Mouse (Mus musculus): ENCODE results near the gene Rapgef4. TPM values are rescaled to one million over a fixed set of nuclear protein-coding genes. Genes with fewer than 3 reads are reported as not detected.

The Rapgef4 gene
- polyA plus RNA-seq, 1 experiment from 2014 or later, result 2.9 TPM

DNA sequence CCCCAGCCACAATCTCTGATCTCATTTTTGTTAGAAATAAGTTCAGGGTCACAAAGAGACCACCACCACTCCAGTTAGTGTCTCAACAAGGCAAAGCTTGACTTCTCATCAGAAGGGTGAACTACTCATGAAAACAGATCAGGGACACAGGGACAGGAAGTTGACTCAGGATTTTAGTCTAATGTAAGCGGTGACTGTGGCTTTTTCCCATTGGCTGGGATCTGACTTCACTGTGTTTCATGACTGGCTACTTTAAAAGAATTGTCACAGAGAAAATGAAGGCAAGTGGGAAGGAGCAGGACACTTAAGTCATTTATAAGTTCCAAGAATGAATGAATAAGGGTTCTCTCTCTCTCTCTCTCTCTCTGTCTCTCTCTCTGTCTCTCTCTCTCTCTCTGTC lies 45.5 kb downstream of the Rapgef4 start:
- H3K27ac ChIP-seq (ENCODE audit: low read depth, low read length), result no peak overlapping the region
- no peak overlapping the region for H3K4me3 ChIP-seq (ENCODE audit: low read depth, low read length)
- no peaks in the 10 kb centered on the region for H3K36me3 ChIP-seq (ENCODE audit: control insufficient read depth, insufficient read depth, low read length)
- DNase-seq (ENCODE audit: low spot score), result no peak
- whole genome bisulfite sequencing, result 95% methylated on average over 1 of the region's 1 CpGs
- H3K4me2 ChIP-seq (replicated peaks; ENCODE audit: low read depth, low read length), result no peak overlapping the region
- no peaks in the 10 kb centered on the region for H3K27me3 ChIP-seq (ENCODE audit: control insufficient read depth, insufficient read depth, low read length)
- H3K4me1 ChIP-seq (replicated peaks; ENCODE audit: control insufficient read depth, insufficient read depth, low read length), result no peaks in the 10 kb centered on the region
- H3K9ac ChIP-seq (ENCODE audit: low read depth, low read length), result no peak overlapping the region
- H3K9me3 ChIP-seq (ENCODE audit: control insufficient read depth, low read length), result no peaks in the 10 kb centered on the region
- no peak for ATAC-seq (ENCODE audit: low FRiP score)

DNA sequence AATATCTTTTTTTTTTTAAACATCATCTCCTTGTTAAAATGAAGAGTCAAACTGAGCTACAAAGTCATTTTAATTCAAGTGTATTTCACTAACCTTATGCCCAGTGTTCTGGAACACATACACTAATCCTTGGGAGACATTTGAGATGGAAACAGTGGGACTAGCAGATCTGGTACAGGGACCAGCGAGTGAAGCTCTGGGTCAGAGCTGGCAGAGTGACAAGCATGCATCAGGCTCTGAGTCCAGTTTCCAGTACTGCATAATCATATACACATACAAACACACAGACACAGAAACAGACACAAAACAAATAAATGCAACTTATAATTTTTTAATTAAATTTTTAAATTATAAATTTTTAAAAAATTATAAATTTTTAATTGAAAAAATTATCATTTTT lies 48.0 kb downstream of the Rapgef4 start:
- DNase-seq (ENCODE audit: low spot score) (no peak), ATAC-seq (ENCODE audit: low FRiP score) (no peak)
- Histone ChIP-seq H3K9me3 (ENCODE audit: control insufficient read depth, low read length) (no peaks in the 10 kb centered on the region), H3K4me2 (replicated peaks; ENCODE audit: low read depth, low read length) (no peak overlapping the region), H3K27me3 (ENCODE audit: control insufficient read depth, insufficient read depth, low read length) (no peaks in the 10 kb centered on the region), H3K4me3 (ENCODE audit: low read depth, low read length) (no peak overlapping the region), H3K9ac (ENCODE audit: low read depth, low read length) (no peak overlapping the region), H3K27ac (ENCODE audit: low read depth, low read length) (no peak overlapping the region), H3K4me1 (replicated peaks; ENCODE audit: control insufficient read depth, insufficient read depth, low read length) (no peaks in the 10 kb centered on the region), H3K36me3 (ENCODE audit: control insufficient read depth, insufficient read depth, low read length) (no peaks in the 10 kb centered on the region)
- WGBS, result 85% methylated on average over 1 of the region's 1 CpGs

DNA sequence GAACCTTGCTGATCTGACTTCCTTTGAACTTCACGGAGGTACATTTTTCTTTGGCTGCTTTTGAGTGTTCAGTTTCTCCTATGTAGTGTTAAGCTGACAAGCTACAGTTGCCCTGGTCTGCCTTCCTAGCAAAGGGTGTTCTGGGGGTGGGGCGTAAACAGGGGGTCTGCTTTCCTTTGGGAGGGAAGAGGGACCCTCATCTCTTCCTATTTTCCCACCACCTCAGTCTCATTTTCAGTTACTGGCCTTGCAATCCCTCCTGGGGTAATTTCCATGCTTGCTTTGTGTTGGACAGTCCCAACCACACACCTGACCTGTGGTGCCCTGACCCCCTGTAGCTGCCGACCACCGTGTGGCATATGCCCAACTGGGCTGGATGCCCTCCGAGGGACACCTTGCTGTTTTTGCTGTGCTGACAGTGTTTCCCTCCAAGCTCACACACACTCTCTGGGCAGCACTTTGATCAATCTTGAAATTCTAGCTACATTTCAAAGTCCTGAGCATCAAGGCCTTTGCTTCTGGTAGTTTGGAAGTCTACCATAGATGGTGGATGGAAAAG lies 48.6 kb downstream of the Rapgef4 start:
- no peaks in the 10 kb centered on the region for H3K27me3 ChIP-seq (ENCODE audit: control insufficient read depth, insufficient read depth, low read length)
- no peak overlapping the region for H3K27ac ChIP-seq (ENCODE audit: low read depth, low read length)
- H3K36me3 ChIP-seq (ENCODE audit: control insufficient read depth, insufficient read depth, low read length), result no peaks in the 10 kb centered on the region
- no peak overlapping the region for H3K4me3 ChIP-seq (ENCODE audit: low read depth, low read length)
- no peak overlapping the region for H3K4me2 ChIP-seq (replicated peaks; ENCODE audit: low read depth, low read length)
- WGBS, result 86% methylated on average over 5 of the region's 5 CpGs
- no peak overlapping the region for H3K9ac ChIP-seq (ENCODE audit: low read depth, low read length)
- DNase-seq (ENCODE audit: low spot score) (no peak), ATAC-seq (ENCODE audit: low FRiP score) (no peak)
- H3K4me1 ChIP-seq (replicated peaks; ENCODE audit: control insufficient read depth, insufficient read depth, low read length), result no peaks in the 10 kb centered on the region
- no peaks in the 10 kb centered on the region for H3K9me3 ChIP-seq (ENCODE audit: control insufficient read depth, low read length)

DNA sequence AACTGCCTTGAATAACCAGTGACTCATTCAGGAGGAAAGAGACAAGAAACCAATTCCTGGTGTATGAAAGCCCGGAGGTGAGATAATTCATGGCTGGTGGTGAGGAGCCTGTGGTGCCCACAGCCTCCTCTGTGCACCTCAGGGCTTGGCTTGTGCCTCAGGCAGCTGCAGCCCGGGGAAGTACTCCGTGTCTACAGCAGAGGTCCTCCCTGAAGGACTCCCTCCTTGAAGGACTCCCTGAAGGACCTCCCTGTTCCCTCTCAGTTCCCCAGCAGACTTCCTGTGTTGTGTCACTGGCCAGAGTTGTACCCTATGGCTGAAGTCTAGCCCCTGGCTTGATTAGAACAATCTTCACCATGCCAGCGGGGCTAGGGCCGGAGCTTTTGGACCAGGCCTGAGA lies 50.7 kb downstream of the Rapgef4 start:
- Histone ChIP-seq H3K4me3 (ENCODE audit: low read depth, low read length) (no peak overlapping the region), H3K27ac (ENCODE audit: low read depth, low read length) (no peak overlapping the region), H3K9ac (ENCODE audit: low read depth, low read length) (no peak overlapping the region), H3K27me3 (ENCODE audit: control insufficient read depth, insufficient read depth, low read length) (no peaks in the 10 kb centered on the region), H3K36me3 (ENCODE audit: control insufficient read depth, insufficient read depth, low read length) (no peaks in the 10 kb centered on the region), H3K9me3 (ENCODE audit: control insufficient read depth, low read length) (no peaks in the 10 kb centered on the region), H3K4me1 (replicated peaks; ENCODE audit: control insufficient read depth, insufficient read depth, low read length) (no peaks in the 10 kb centered on the region), H3K4me2 (replicated peaks; ENCODE audit: low read depth, low read length) (no peak overlapping the region)
- ATAC-seq (ENCODE audit: low FRiP score) (no peak), DNase-seq (ENCODE audit: low spot score) (no peak)
- WGBS, result 85% methylated on average over 5 of the region's 5 CpGs

DNA sequence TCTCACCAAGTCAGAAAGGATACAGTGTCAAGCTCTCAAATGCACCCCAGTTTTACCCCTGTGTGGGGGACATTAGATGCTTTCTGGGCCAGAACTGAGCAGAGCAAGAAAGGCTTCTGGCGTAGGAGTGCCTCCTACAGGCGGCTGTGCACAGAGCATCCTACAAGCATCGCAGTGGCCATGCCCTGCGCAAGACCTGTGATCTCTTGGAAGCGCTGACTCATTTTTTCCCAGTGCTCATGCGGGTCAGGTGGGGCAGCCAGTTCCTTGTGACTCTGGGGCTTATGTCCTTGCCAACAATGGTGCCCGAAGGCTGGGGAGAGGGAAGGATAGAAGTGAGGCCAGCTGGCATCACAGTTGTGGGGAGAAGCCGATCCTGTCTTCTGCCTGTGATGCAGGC lies 54.6 kb downstream of the Rapgef4 start:
- Histone ChIP-seq H3K9me3 (ENCODE audit: control insufficient read depth, low read length) (no peaks in the 10 kb centered on the region), H3K36me3 (ENCODE audit: control insufficient read depth, insufficient read depth, low read length) (no peaks in the 10 kb centered on the region), H3K4me1 (replicated peaks; ENCODE audit: control insufficient read depth, insufficient read depth, low read length) (no peaks in the 10 kb centered on the region), H3K4me2 (replicated peaks; ENCODE audit: low read depth, low read length) (no peak overlapping the region), H3K27ac (ENCODE audit: low read depth, low read length) (no peak overlapping the region), H3K4me3 (ENCODE audit: low read depth, low read length) (no peak overlapping the region), H3K27me3 (ENCODE audit: control insufficient read depth, insufficient read depth, low read length) (no peaks in the 10 kb centered on the region), H3K9ac (ENCODE audit: low read depth, low read length) (no peak overlapping the region)
- no peak for DNase-seq (ENCODE audit: low spot score)
- ATAC-seq (ENCODE audit: low FRiP score), result no peak
- 47% methylated on average over 8 of the region's 8 CpGs for WGBS

DNA sequence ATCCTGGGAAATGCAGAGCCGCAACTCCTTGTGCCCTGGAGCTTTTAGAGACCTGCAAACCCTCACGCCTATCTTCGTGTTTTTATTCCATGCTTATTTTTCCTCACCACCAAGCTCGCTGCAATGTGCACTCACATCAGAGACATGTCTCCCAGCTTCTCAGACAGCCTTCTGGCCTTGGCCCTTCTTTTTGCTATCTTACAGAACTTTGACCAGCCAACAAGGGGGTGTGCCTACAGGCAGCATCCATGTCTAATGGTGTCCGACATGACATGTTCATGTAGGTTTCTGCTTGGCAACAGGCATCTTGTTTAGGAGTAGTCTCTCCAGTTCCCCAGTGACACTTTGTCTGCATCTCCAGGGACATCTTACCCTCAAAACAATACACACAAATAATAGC lies 56.3 kb downstream of the Rapgef4 start:
- H3K27me3 ChIP-seq (ENCODE audit: control insufficient read depth, insufficient read depth, low read length), result no peaks in the 10 kb centered on the region
- H3K4me3 ChIP-seq (ENCODE audit: low read depth, low read length), result no peak overlapping the region
- H3K4me2 ChIP-seq (replicated peaks; ENCODE audit: low read depth, low read length), result no peak overlapping the region
- WGBS, result 89% methylated on average over 5 of the region's 5 CpGs
- no peak for DNase-seq (ENCODE audit: low spot score)
- no peak overlapping the region for H3K27ac ChIP-seq (ENCODE audit: low read depth, low read length)
- H3K4me1 ChIP-seq (replicated peaks; ENCODE audit: control insufficient read depth, insufficient read depth, low read length), result no peaks in the 10 kb centered on the region
- no peaks in the 10 kb centered on the region for H3K9me3 ChIP-seq (ENCODE audit: control insufficient read depth, low read length)
- no peak for ATAC-seq (ENCODE audit: low FRiP score)
- no peak overlapping the region for H3K9ac ChIP-seq (ENCODE audit: low read depth, low read length)
- no peaks in the 10 kb centered on the region for H3K36me3 ChIP-seq (ENCODE audit: control insufficient read depth, insufficient read depth, low read length)

DNA sequence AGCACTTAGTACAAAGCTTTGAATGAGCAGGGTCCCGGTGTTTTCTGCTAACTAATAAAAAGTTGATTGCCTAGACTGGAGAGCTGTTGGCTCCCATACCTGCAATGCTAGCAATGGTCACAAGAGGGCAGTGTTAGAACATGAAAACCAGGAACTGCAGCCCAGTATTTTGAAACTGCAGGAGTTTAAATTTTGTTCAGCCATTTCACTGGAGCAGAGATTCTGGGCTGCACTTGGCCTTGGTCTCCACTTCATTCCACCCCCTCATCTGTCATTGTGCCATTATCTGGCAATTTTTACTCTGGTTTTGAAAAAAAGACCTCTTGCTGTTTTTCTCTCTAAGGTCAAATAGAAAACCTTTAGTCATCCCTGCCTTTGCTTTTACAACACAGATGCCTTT lies 57.2 kb downstream of the Rapgef4 start:
- H3K27ac ChIP-seq (ENCODE audit: low read depth, low read length), result no peak overlapping the region
- H3K9me3 ChIP-seq (ENCODE audit: control insufficient read depth, low read length), result no peaks in the 10 kb centered on the region
- ATAC-seq (ENCODE audit: low FRiP score), result no peak

DNA sequence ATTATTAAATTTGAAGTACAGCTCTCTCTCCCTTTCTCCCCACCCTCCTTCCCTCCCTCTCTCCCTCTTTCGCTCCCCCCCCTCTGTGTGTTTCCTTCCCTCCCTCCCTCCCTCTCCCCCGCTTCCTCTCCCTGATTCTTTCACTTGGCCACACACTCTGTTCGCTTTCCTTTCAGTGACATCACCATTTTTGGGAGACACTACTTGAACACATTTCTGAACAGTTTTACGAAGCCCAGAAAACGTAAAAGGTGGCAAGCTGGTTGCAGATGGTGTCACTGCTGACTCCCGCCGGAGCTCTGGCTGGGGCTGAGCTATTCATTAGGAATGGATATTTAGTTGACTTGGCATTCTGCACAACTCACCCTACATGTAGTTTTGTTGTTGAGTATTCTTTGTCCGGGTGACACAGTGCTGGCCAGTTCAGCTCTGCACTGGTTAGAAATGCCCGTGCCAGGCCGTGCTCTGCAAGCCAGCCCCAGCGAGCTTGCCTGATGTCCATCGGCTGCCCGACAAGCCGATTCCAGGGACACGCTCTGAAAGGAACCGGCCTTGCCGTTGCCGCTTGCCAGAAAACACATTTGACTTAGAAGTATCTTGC lies 57.7 kb downstream of the Rapgef4 start:
- H3K27ac ChIP-seq (ENCODE audit: low read depth, low read length), result no peak overlapping the region
- no peaks in the 10 kb centered on the region for H3K36me3 ChIP-seq (ENCODE audit: control insufficient read depth, insufficient read depth, low read length)
- H3K4me1 ChIP-seq (replicated peaks; ENCODE audit: control insufficient read depth, insufficient read depth, low read length), result no peaks in the 10 kb centered on the region
- H3K9me3 ChIP-seq (ENCODE audit: control insufficient read depth, low read length), result no peaks in the 10 kb centered on the region
- 0 out of 2 replicates have a peak overlapping the region, but pooled peaks have one; percentile 7 for H3K9ac ChIP-seq (ENCODE audit: low read depth, low read length)
- no peaks in the 10 kb centered on the region for H3K27me3 ChIP-seq (ENCODE audit: control insufficient read depth, insufficient read depth, low read length)
- WGBS, result 74% methylated on average over 18 of the region's 18 CpGs
- no peak overlapping the region for H3K4me3 ChIP-seq (ENCODE audit: low read depth, low read length)
- no peak overlapping the region for H3K4me2 ChIP-seq (replicated peaks; ENCODE audit: low read depth, low read length)
- DNase-seq (ENCODE audit: low spot score) (no peak), ATAC-seq (ENCODE audit: low FRiP score) (no peak)

More for the DNA sequence above, 57.2 kb downstream of the Rapgef4 start:
- H3K27me3 ChIP-seq (ENCODE audit: control insufficient read depth, insufficient read depth, low read length), result no peaks in the 10 kb centered on the region
- no peak overlapping the region for H3K4me2 ChIP-seq (replicated peaks; ENCODE audit: low read depth, low read length)
- no peak overlapping the region for H3K4me3 ChIP-seq (ENCODE audit: low read depth, low read length)
- no peaks in the 10 kb centered on the region for H3K36me3 ChIP-seq (ENCODE audit: control insufficient read depth, insufficient read depth, low read length)
- DNase-seq (ENCODE audit: low spot score), result peak; percentile 90
- 41% methylated on average over 1 of the region's 1 CpGs for WGBS
- no peaks in the 10 kb centered on the region for H3K4me1 ChIP-seq (replicated peaks; ENCODE audit: control insufficient read depth, insufficient read depth, low read length)
- H3K9ac ChIP-seq (ENCODE audit: low read depth, low read length), result no peak overlapping the region

DNA sequence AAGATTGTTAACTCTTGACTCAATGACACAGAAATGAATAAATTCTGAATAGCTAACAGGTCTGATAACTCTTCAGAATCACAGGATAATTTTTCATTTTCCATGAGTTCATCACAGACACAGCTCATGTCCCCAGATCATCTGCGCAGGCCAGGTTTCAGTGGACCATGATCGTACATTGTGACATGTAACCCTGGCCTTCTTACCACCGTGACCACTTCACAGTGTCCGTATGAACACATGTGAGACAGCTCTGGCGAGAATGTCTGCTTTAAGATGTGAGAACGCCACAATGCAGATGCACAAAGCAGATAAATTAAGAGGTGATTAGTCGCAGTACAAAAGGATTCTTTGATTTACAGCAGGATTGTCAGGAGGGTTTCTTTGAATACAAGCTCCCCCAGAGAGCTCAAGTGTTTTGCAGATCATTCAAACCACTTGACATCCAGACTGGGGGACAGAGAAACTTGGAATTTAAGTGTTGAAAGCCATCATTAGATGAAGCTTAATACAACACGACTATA lies 58.5 kb downstream of the Rapgef4 start:
- Histone ChIP-seq H3K4me2 (replicated peaks; ENCODE audit: low read depth, low read length) (no peak overlapping the region), H3K36me3 (ENCODE audit: control insufficient read depth, insufficient read depth, low read length) (no peaks in the 10 kb centered on the region), H3K4me1 (replicated peaks; ENCODE audit: control insufficient read depth, insufficient read depth, low read length) (no peaks in the 10 kb centered on the region), H3K9ac (ENCODE audit: low read depth, low read length) (no peak overlapping the region), H3K27ac (ENCODE audit: low read depth, low read length) (no peak overlapping the region), H3K27me3 (ENCODE audit: control insufficient read depth, insufficient read depth, low read length) (no peaks in the 10 kb centered on the region), H3K9me3 (ENCODE audit: control insufficient read depth, low read length) (no peaks in the 10 kb centered on the region), H3K4me3 (ENCODE audit: low read depth, low read length) (no peak overlapping the region)
- DNase-seq (ENCODE audit: low spot score), result no peak
- ATAC-seq (ENCODE audit: low FRiP score), result no peak
- 46% methylated on average over 8 of the region's 8 CpGs for WGBS

All from hindbrain, embryonic 11.5 days (tissue).